In the genomic region with DNA sequence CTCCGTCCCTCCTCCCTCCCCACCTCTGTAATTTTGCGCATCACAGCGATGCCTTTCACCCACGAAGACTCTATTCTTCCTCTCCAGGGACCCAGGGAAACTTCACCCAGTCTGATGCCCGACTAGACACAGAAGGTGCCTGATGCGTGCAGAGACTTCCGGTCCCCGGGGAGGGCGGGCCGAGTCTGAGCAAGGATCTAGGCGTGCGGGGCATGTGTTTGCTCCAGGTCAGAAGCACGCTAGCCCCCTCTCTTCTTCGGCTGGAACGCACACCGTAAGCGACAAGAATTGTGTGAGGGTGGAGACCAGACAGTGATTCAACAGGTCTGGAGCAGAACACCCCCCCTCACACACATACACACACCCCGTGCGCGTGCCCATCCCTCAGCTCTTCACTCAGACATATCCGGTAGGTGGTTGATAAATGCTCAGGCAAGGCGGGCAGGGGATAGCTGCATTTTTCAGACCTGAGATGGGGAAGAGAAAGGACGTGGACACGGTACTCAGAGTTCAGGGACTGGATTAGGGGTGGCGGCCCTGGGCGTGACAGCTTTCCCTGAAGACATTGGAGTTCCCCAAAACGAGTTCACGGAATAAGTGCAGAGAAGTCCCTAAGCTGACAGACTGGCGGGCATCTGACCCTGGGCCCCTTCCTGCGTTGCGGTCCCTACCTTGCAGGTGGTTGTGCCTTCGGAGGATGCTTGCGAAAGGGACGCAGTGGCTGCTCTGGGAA, we compare ENCODE assay signal across 8 mouse cellular contexts. TPM values are rescaled to one million over a fixed set of nuclear protein-coding genes. Genes with fewer than 3 reads are reported as not detected.
A peak's percentile ranks its signal among the peaks of the same experiment; 100 is the strongest.
DNase-seq lines count a peak whose midpoint lies in the region; ATAC-seq lines count a peak whose summit lies in the region.

No protein-coding gene starts in this region.

- H3K9me3 ChIP-seq in heart, embryonic 10.5 days: no peaks in the 10 kb centered on the region
- no peaks in the 10 kb centered on the region for H3K9me3 ChIP-seq in hindbrain, embryonic 14.5 days (ENCODE audit: control insufficient read depth, low read length)
- H3K9me3 ChIP-seq in liver, embryonic 16.5 days (replicated peaks; ENCODE audit: control insufficient read depth, low read length): no peaks in the 10 kb centered on the region
- no peaks in the 10 kb centered on the region for H3K9me3 ChIP-seq in neural tube, embryonic 14.5 days (ENCODE audit: control insufficient read depth, low read length)

- DNase-seq in heart, embryonic 10.5 days (ENCODE audit: low spot score): no peak
- no peak for DNase-seq in heart, adult 8-10 months (ENCODE audit: low spot score)
- DNase-seq in embryo, embryonic 10.5 days (ENCODE audit: low spot score): peak; percentile 56
- DNase-seq in hindbrain, embryonic 14.5 days (ENCODE audit: low spot score): no peak
- DNase-seq in gastrocnemius, adult 18-20 months (ENCODE audit: low spot score): no peak
- DNase-seq in ovary, postnatal 14 days (ENCODE audit: low spot score): no peak

- peak overlapping the region; percentile 60 for H3K4me3 ChIP-seq in heart, embryonic 10.5 days
- H3K4me3 ChIP-seq in hindbrain, embryonic 14.5 days (replicated peaks; ENCODE audit: low read length): peak overlapping the region; percentile 20
- H3K4me3 ChIP-seq in liver, embryonic 16.5 days (ENCODE audit: low read depth, low read length): peak overlapping the region; percentile 69
- H3K4me3 ChIP-seq in neural tube, embryonic 14.5 days (ENCODE audit: low read depth, low read length): no peak overlapping the region

- H3K36me3 ChIP-seq in heart, embryonic 10.5 days: peaks cover 37% of the 10 kb centered on the region
- peaks cover 35% of the 10 kb centered on the region for H3K36me3 ChIP-seq in hindbrain, embryonic 14.5 days (replicated peaks; ENCODE audit: control insufficient read depth, insufficient read depth)
- peaks cover 2% of the 10 kb centered on the region; the same call in 1 of the 2 replicates for H3K36me3 ChIP-seq in liver, embryonic 16.5 days (ENCODE audit: control insufficient read depth, insufficient read depth)
- peaks cover 32% of the 10 kb centered on the region for H3K36me3 ChIP-seq in neural tube, embryonic 14.5 days (ENCODE audit: control insufficient read depth, insufficient read depth, low read length)

- peak overlapping the region; percentile 78 for H3K27ac ChIP-seq in heart, embryonic 10.5 days
- no peak overlapping the region for H3K27ac ChIP-seq in hindbrain, embryonic 14.5 days
- peak overlapping the region; percentile 83 for H3K27ac ChIP-seq in liver, embryonic 16.5 days (ENCODE audit: low read length)
- no peak overlapping the region for H3K27ac ChIP-seq in neural tube, embryonic 14.5 days (ENCODE audit: low read depth, low read length)

- peaks cover 30% of the 10 kb centered on the region; the same call in 1 of the 2 replicates for H3K27me3 ChIP-seq in heart, embryonic 10.5 days (ENCODE audit: insufficient read depth, poor library complexity, severe bottlenecking)
- H3K27me3 ChIP-seq in hindbrain, embryonic 14.5 days (ENCODE audit: control insufficient read depth, insufficient read depth, low read length): no peaks in the 10 kb centered on the region
- no peaks in the 10 kb centered on the region for H3K27me3 ChIP-seq in liver, embryonic 16.5 days (ENCODE audit: control insufficient read depth, insufficient read depth, low read depth, low read length)
- no peaks in the 10 kb centered on the region for H3K27me3 ChIP-seq in neural tube, embryonic 14.5 days (ENCODE audit: control insufficient read depth, insufficient read depth, low read length)

- H3K4me1 ChIP-seq in heart, embryonic 10.5 days: peaks cover 45% of the 10 kb centered on the region
- H3K4me1 ChIP-seq in hindbrain, embryonic 14.5 days (replicated peaks; ENCODE audit: control insufficient read depth, insufficient read depth, low read length): peaks cover 16% of the 10 kb centered on the region
- peaks cover 83% of the 10 kb centered on the region for H3K4me1 ChIP-seq in liver, embryonic 16.5 days (ENCODE audit: control insufficient read depth, low read depth, low read length)
- H3K4me1 ChIP-seq in neural tube, embryonic 14.5 days (ENCODE audit: control insufficient read depth, insufficient read depth, low read length): peaks cover 6% of the 10 kb centered on the region; the same call in 1 of the 2 replicates

- peak overlapping the region; percentile 48 for H3K4me2 ChIP-seq in hindbrain, embryonic 14.5 days (replicated peaks)
- H3K4me2 ChIP-seq in liver, embryonic 16.5 days (ENCODE audit: low read depth, low read length): peak overlapping the region; percentile 98
- peak overlapping the region; percentile 42 for H3K4me2 ChIP-seq in neural tube, embryonic 14.5 days (ENCODE audit: low read depth, low read length)

- 2% methylated on average over 34 of the region's 34 CpGs for WGBS in heart, embryonic 10.5 days
- 2% methylated on average over 34 of the region's 34 CpGs for WGBS in hindbrain, embryonic 14.5 days
- WGBS in liver, embryonic 16.5 days (ENCODE audit: insufficient replicate concordance): 3% methylated on average over 34 of the region's 34 CpGs
- 3% methylated on average over 34 of the region's 34 CpGs for WGBS in neural tube, embryonic 14.5 days

- ATAC-seq in hindbrain, embryonic 14.5 days (ENCODE audit: low FRiP score): no peak
- no peak for ATAC-seq in liver, embryonic 16.5 days (ENCODE audit: low read depth)
- ATAC-seq in neural tube, embryonic 14.5 days (ENCODE audit: low read depth): no peak

- H3K9ac ChIP-seq in hindbrain, embryonic 14.5 days: peak overlapping the region; percentile 34; the same call in 1 of the 2 replicates
- peak overlapping the region; percentile 75 for H3K9ac ChIP-seq in liver, embryonic 16.5 days (ENCODE audit: low read depth, low read length)
- H3K9ac ChIP-seq in neural tube, embryonic 14.5 days (replicated peaks; ENCODE audit: low read depth, low read length): peak overlapping the region; percentile 39; the same call in 1 of the 2 replicates

RNA-seq across cellular contexts. Expression of gene Mpv17l2, which starts 5.3 kb away (rescaled TPM):
- polyA plus RNA-seq in heart, embryonic 10.5 days (2016; fragmentation: Nextera tagmentation; extraction: Ambion mirVana): 39.0 and 44.6 TPM in 2 replicates
- 10 to 100 TPM; 23.2 to 32.5 (median 27.7) TPM for total RNA-seq in heart, adult 8-10 months (2022)
- polyA plus RNA-seq in hindbrain, embryonic 14.5 days (2014; fragmentation: Nextera tagmentation; extraction: Ambion mirVana): 34.4 and 43.5 TPM in 2 replicates
- 31.4 and 32.1 TPM in 2 replicates for polyA plus RNA-seq in liver, embryonic 16.5 days (2015; fragmentation: Nextera tagmentation; extraction: Ambion mirVana)
- 36.5 and 41.2 TPM in 2 replicates for polyA plus RNA-seq in neural tube, embryonic 14.5 days (2014; fragmentation: Nextera tagmentation; extraction: Ambion mirVana)
- total RNA-seq in gastrocnemius, adult 18-20 months (2021): 10 to 100 TPM; 19.9 to 20.9 TPM

RNA-seq across cellular contexts. Expression of gene Pik3r2, which starts 10.5 kb away (rescaled TPM):
- 40.6 and 43.5 TPM in 2 replicates for polyA plus RNA-seq in heart, embryonic 10.5 days (2016; fragmentation: Nextera tagmentation; extraction: Ambion mirVana)
- total RNA-seq in heart, adult 8-10 months (2022): 10 to 100 TPM; 19.3 to 24.1 (median 22.2) TPM
- polyA plus RNA-seq in hindbrain, embryonic 14.5 days (2014; fragmentation: Nextera tagmentation; extraction: Ambion mirVana): 83.0 and 84.6 TPM in 2 replicates
- 12.2 and 13.9 TPM in 2 replicates for polyA plus RNA-seq in liver, embryonic 16.5 days (2015; fragmentation: Nextera tagmentation; extraction: Ambion mirVana)
- polyA plus RNA-seq in neural tube, embryonic 14.5 days (2014; fragmentation: Nextera tagmentation; extraction: Ambion mirVana): 72.2 and 75.6 TPM in 2 replicates
- total RNA-seq in gastrocnemius, adult 18-20 months (2021): 10 to 100 TPM; 13.3 to 15.1 TPM

RNA-seq across cellular contexts. Expression of gene Rab3a, which starts 11.5 kb away (rescaled TPM):
- 11.2 and 14.2 TPM in 2 replicates for polyA plus RNA-seq in heart, embryonic 10.5 days (2016; fragmentation: Nextera tagmentation; extraction: Ambion mirVana)
- 10 to 100 TPM; 46.3 to 60.7 (median 50.6) TPM for total RNA-seq in heart, adult 8-10 months (2022)
- 519 and 565 TPM in 2 replicates for polyA plus RNA-seq in hindbrain, embryonic 14.5 days (2014; fragmentation: Nextera tagmentation; extraction: Ambion mirVana)
- 2.2 and 3.4 TPM in 2 replicates for polyA plus RNA-seq in liver, embryonic 16.5 days (2015; fragmentation: Nextera tagmentation; extraction: Ambion mirVana)
- polyA plus RNA-seq in neural tube, embryonic 14.5 days (2014; fragmentation: Nextera tagmentation; extraction: Ambion mirVana): 570 and 690 TPM in 2 replicates
- total RNA-seq in gastrocnemius, adult 18-20 months (2021): 10 to 100 TPM; 32.5 to 36.5 TPM

RNA-seq across cellular contexts. Expression of gene Mast3, which starts 38.9 kb away (rescaled TPM):
- 7.9 and 9.3 TPM in 2 replicates for polyA plus RNA-seq in heart, embryonic 10.5 days (2016; fragmentation: Nextera tagmentation; extraction: Ambion mirVana)
- total RNA-seq in heart, adult 8-10 months (2022): 1 to 10 TPM; 6.5 to 8.4 (median 7.1) TPM
- 23.3 and 26.6 TPM in 2 replicates for polyA plus RNA-seq in hindbrain, embryonic 14.5 days (2014; fragmentation: Nextera tagmentation; extraction: Ambion mirVana)
- 7.5 and 9.0 TPM in 2 replicates for polyA plus RNA-seq in liver, embryonic 16.5 days (2015; fragmentation: Nextera tagmentation; extraction: Ambion mirVana)
- 20.2 and 23.4 TPM in 2 replicates for polyA plus RNA-seq in neural tube, embryonic 14.5 days (2014; fragmentation: Nextera tagmentation; extraction: Ambion mirVana)
- 1 to 10 TPM; 2.7 TPM for total RNA-seq in gastrocnemius, adult 18-20 months (2021)

RNA-seq across cellular contexts. Expression of gene Il12rb1, which starts 42.2 kb away (rescaled TPM):
- 0.12 TPM in 1 of 2 replicates, not detected in the other for polyA plus RNA-seq in heart, embryonic 10.5 days (2016; fragmentation: Nextera tagmentation; extraction: Ambion mirVana)
- total RNA-seq in heart, adult 8-10 months (2022): under 1 TPM in 2 of 4 experiments, not detected in 2; 0.16 to 0.49 TPM
- 0.09 TPM in 1 of 2 replicates, not detected in the other for polyA plus RNA-seq in hindbrain, embryonic 14.5 days (2014; fragmentation: Nextera tagmentation; extraction: Ambion mirVana)
- polyA plus RNA-seq in liver, embryonic 16.5 days (2015; fragmentation: Nextera tagmentation; extraction: Ambion mirVana): 0.06 and 0.35 TPM in 2 replicates
- not detected in 2 replicates for polyA plus RNA-seq in neural tube, embryonic 14.5 days (2014; fragmentation: Nextera tagmentation; extraction: Ambion mirVana)
- under 1 TPM in 1 of 2 experiments, not detected in 1; 0.07 TPM for total RNA-seq in gastrocnemius, adult 18-20 months (2021)

Comparison
In these comparisons a context has a peak if more than half of its experiments do, and no peak if none do; other contexts are left out.
1. H3K27ac ChIP-seq: peak in heart, embryonic 10.5 days (single experiment) and liver, embryonic 16.5 days (single experiment); none in hindbrain, embryonic 14.5 days (single experiment) and neural tube, embryonic 14.5 days (single experiment).
2. H3K4me2 ChIP-seq: peak in every context shown above with its lines; median percentile 98 in liver, embryonic 16.5 days; 48 in hindbrain, embryonic 14.5 days; 42 in neural tube, embryonic 14.5 days.
3. RNA of gene Rab3a, which starts 11.5 kb away (polyA plus RNA-seq): 570 to 690 TPM in neural tube, embryonic 14.5 days and 519 to 565 TPM in hindbrain, embryonic 14.5 days; 11.2 to 14.2 TPM in heart, embryonic 10.5 days and 2.2 to 3.4 TPM in liver, embryonic 16.5 days; every median in the first group is over 10 times any median in the second.
4. Peak in every context shown above with its lines, with median percentiles within 50 percentile points of each other: H3K9ac ChIP-seq.